Mouse (Mus musculus): ENCODE results near the gene Arap2. TPM values are rescaled to one million over a fixed set of nuclear protein-coding genes. Genes with fewer than 3 reads are reported as not detected.
A peak's percentile ranks its signal among the peaks of the same experiment; 100 is the strongest.

Arap2 gene
- total RNA-seq, 1 experiment from 2014 or later: 69.9 TPM

- ATAC-seq (ENCODE audit: extremely low read depth, insufficient number of reproducible peaks, low FRiP score, poor library complexity, severe bottlenecking): no peak
Measured at GRCm38 (mm10) chr5:62663206-62663605, 102.8 kb downstream of the Arap2 start.

- no peak for ATAC-seq (ENCODE audit: extremely low read depth, insufficient number of reproducible peaks, low FRiP score, poor library complexity, severe bottlenecking)
Measured at GRCm38 (mm10) chr5:62653924-62654323, 112.0 kb downstream of the Arap2 start.

- no peak for ATAC-seq (ENCODE audit: extremely low read depth, insufficient number of reproducible peaks, low FRiP score, poor library complexity, severe bottlenecking)
Measured at GRCm38 (mm10) chr5:62642330-62642729, 123.6 kb downstream of the Arap2 start.

GRCm38 (mm10) chr5:62640501-62640900, 125.5 kb downstream of the Arap2 start:
- ATAC-seq (ENCODE audit: extremely low read depth, insufficient number of reproducible peaks, low FRiP score, poor library complexity, severe bottlenecking): no peak

- no peak for ATAC-seq (ENCODE audit: extremely low read depth, insufficient number of reproducible peaks, low FRiP score, poor library complexity, severe bottlenecking)
Measured at GRCm38 (mm10) chr5:62636341-62636740, 129.6 kb downstream of the Arap2 start.

- ATAC-seq (ENCODE audit: extremely low read depth, insufficient number of reproducible peaks, low FRiP score, poor library complexity, severe bottlenecking): no peak
Measured at GRCm38 (mm10) chr5:62628901-62629300, 137.1 kb downstream of the Arap2 start.

GRCm38 (mm10) chr5:62622848-62623479, 143.0 kb downstream of the Arap2 start:
- no peak for ATAC-seq (ENCODE audit: extremely low read depth, insufficient number of reproducible peaks, low FRiP score, poor library complexity, severe bottlenecking)

GRCm38 (mm10) chr5:62618286-62618685, 147.7 kb downstream of the Arap2 start:
- no peak for ATAC-seq (ENCODE audit: extremely low read depth, insufficient number of reproducible peaks, low FRiP score, poor library complexity, severe bottlenecking)

GRCm38 (mm10) chr5:62611990-62612389, 154.0 kb downstream of the Arap2 start:
- no peak for ATAC-seq (ENCODE audit: extremely low read depth, insufficient number of reproducible peaks, low FRiP score, poor library complexity, severe bottlenecking)

- ATAC-seq (ENCODE audit: extremely low read depth, insufficient number of reproducible peaks, low FRiP score, poor library complexity, severe bottlenecking): no peak
Measured at GRCm38 (mm10) chr5:62587348-62587747, 178.6 kb downstream of the Arap2 start.

- ATAC-seq (ENCODE audit: extremely low read depth, insufficient number of reproducible peaks, low FRiP score, poor library complexity, severe bottlenecking): no peak
Measured at GRCm38 (mm10) chr5:62582643-62583042, 183.3 kb downstream of the Arap2 start.

GRCm38 (mm10) chr5:62581699-62582098, 184.3 kb downstream of the Arap2 start:
- ATAC-seq (ENCODE audit: extremely low read depth, insufficient number of reproducible peaks, low FRiP score, poor library complexity, severe bottlenecking): no peak

- ATAC-seq (ENCODE audit: extremely low read depth, insufficient number of reproducible peaks, low FRiP score, poor library complexity, severe bottlenecking): 0 out of 2 replicates have a peak, but pooled peaks have one; percentile 46
Measured at GRCm38 (mm10) chr5:62574336-62574844, 191.6 kb downstream of the Arap2 start.

Other genes starting within 250 kb of the Arap2 start
- not detected in 2 replicates for gene Dthd1, start 47.7 kb upstream of the Arap2 start, total RNA-seq (2017)

Data from neutrophil, adult 5-6 weeks (primary cell).